Mouse (Mus musculus) testis, postnatal 14 days (tissue): ENCODE measurements around the gene Kbtbd6.

ENCODE experiments used
- DNase-seq: peaks from one replicate; pipeline ENCODE4 v3.0.0; 2021; ENCODE audit warnings: low spot score

The Kbtbd6 gene

GRCm38 (mm10) chr14:79481339-79482151 is 29.9 kb downstream of the Kbtbd6 start, which contains the start of gene Wbp4:
Wbp4 (minus strand) TSS chr14:79481520.
- peak; percentile 89 for DNase-seq

- DNase-seq = peak; percentile 58
Measured at GRCm38 (mm10) chr14:79482251-79482661, 30.6 kb downstream of the Kbtbd6 start.

GRCm38 (mm10) chr14:79482747-79483355 is 31.2 kb downstream of the Kbtbd6 start:
- no peak for DNase-seq

- DNase-seq = no peak
Measured at GRCm38 (mm10) chr14:79483611-79484120, 32.0 kb downstream of the Kbtbd6 start.

- peak; percentile 69 for DNase-seq
Measured at GRCm38 (mm10) chr14:79486617-79486992, 35.0 kb downstream of the Kbtbd6 start.

GRCm38 (mm10) chr14:79486993-79487731 is 35.5 kb downstream of the Kbtbd6 start:
- DNase-seq = no peak

- no peak for DNase-seq
Measured at GRCm38 (mm10) chr14:79488531-79488930, 36.9 kb downstream of the Kbtbd6 start.

GRCm38 (mm10) chr14:79489150-79489549 is 37.5 kb downstream of the Kbtbd6 start:
- no peak for DNase-seq

GRCm38 (mm10) chr14:79490246-79490645 is 38.6 kb downstream of the Kbtbd6 start:
- DNase-seq = no peak

- no peak for DNase-seq
Measured at GRCm38 (mm10) chr14:79494349-79494748, 42.7 kb downstream of the Kbtbd6 start.

GRCm38 (mm10) chr14:79499326-79499725 is 47.7 kb downstream of the Kbtbd6 start:
- no peak for DNase-seq

- DNase-seq = no peak
Measured at GRCm38 (mm10) chr14:79500756-79501155, 49.1 kb downstream of the Kbtbd6 start.

GRCm38 (mm10) chr14:79503371-79504075 is 51.9 kb downstream of the Kbtbd6 start:
- no peak for DNase-seq
